Mouse (Mus musculus) left cerebral cortex, postnatal 14 days (tissue): Measurements from ENCODE around the gene Hpcal1. TPM values are rescaled to one million over a fixed set of nuclear protein-coding genes. Genes with fewer than 3 reads are reported as not detected.
A peak's percentile ranks its signal among the peaks of the same experiment; 100 is the strongest.

ENCODE experiments used
- DNase-seq, 2 experiments: peaks; one replicate each; pipeline ENCODE4 v3.0.0; 2021 to 2022; ENCODE audit warnings: low spot score in 2 of 2, mixed read lengths in 1 of 2
- intact Hi-C: fragments of 180-260 bp; cut with DNase I; formaldehyde crosslinking; loops from one replicate; pipeline ENCODE4 v1.15.1; 2025
- total RNA-seq, 2 experiments: library from RNA; stranded (reverse); gene quantifications; 2 replicates each; pipeline ENCODE4 v1.2.3; 2021

Hpcal1 gene
- total RNA-seq, 2 experiments from 2014 or later = 53.6 to 82.5 TPM

GRCm38 (mm10) chr12:17732546-17732945, 41.9 kb downstream of the Hpcal1 start:
- intact Hi-C loops = no loop called here
- DNase-seq = no peak

GRCm38 (mm10) chr12:17733114-17733904, 42.7 kb downstream of the Hpcal1 start:
- intact Hi-C loops = no loop called here
- DNase-seq = no peak

- intact Hi-C loops = no loop called here
- DNase-seq = no peak
Observed at GRCm38 (mm10) chr12:17736396-17736795, 45.7 kb downstream of the Hpcal1 start.

- intact Hi-C loops = no loop called here
- DNase-seq = no peak
Observed at GRCm38 (mm10) chr12:17736859-17737577, 46.4 kb downstream of the Hpcal1 start.

GRCm38 (mm10) chr12:17737808-17738207, 47.2 kb downstream of the Hpcal1 start:
- no peak for DNase-seq
- intact Hi-C loops = no loop called here

- DNase-seq = no peak
- intact Hi-C loops = no loop called here
Observed at GRCm38 (mm10) chr12:17738473-17738872, 47.8 kb downstream of the Hpcal1 start.

- intact Hi-C loops = no loop called here
- no peak for DNase-seq
Observed at GRCm38 (mm10) chr12:17740226-17740625, 49.6 kb downstream of the Hpcal1 start.

- DNase-seq = peak; percentile 17 to 37
- intact Hi-C loops = no loop called here
Observed at GRCm38 (mm10) chr12:17741637-17742364, 51.1 kb downstream of the Hpcal1 start.

- DNase-seq = no peak
- intact Hi-C loops = no loop called here
Observed at GRCm38 (mm10) chr12:17742571-17743321, 52.1 kb downstream of the Hpcal1 start.

- DNase-seq = no peak
- intact Hi-C loops = no loop called here
Observed at GRCm38 (mm10) chr12:17745431-17745830, 54.8 kb downstream of the Hpcal1 start.

GRCm38 (mm10) chr12:17746725-17747124, 56.1 kb downstream of the Hpcal1 start:
- intact Hi-C loops = no loop called here

GRCm38 (mm10) chr12:17747191-17748154, 56.8 kb downstream of the Hpcal1 start:
- intact Hi-C loops = no loop called here
- DNase-seq = no peak

More at GRCm38 (mm10) chr12:17746725-17747124, 56.1 kb downstream of the Hpcal1 start:
- DNase-seq = peak; percentile 34 to 52

- DNase-seq = no peak
- intact Hi-C loops = no loop called here
Observed at GRCm38 (mm10) chr12:17748155-17748529, 57.5 kb downstream of the Hpcal1 start.

- intact Hi-C loops = no loop called here
- no peak for DNase-seq
Observed at GRCm38 (mm10) chr12:17749784-17750183, 59.1 kb downstream of the Hpcal1 start.

- no peak for DNase-seq
- intact Hi-C loops = no loop called here
Observed at GRCm38 (mm10) chr12:17750500-17750899, 59.8 kb downstream of the Hpcal1 start.

- intact Hi-C loops = no loop called here
Observed at GRCm38 (mm10) chr12:17752828-17753227, 62.2 kb downstream of the Hpcal1 start.

GRCm38 (mm10) chr12:17754771-17755170, 64.1 kb downstream of the Hpcal1 start:
- intact Hi-C loops = no loop called here
- no peak for DNase-seq

More at GRCm38 (mm10) chr12:17752828-17753227, 62.2 kb downstream of the Hpcal1 start:
- DNase-seq = no peak

- intact Hi-C loops = no loop called here
- DNase-seq = no peak
Observed at GRCm38 (mm10) chr12:17756891-17757290, 66.2 kb downstream of the Hpcal1 start.
